Mouse (Mus musculus): ENCODE results near the gene Dctn2. TPM values are rescaled to one million over a fixed set of nuclear protein-coding genes. Genes with fewer than 3 reads are reported as not detected.

Gene Dctn2
- total and polyA plus RNA-seq, 3 experiments = 240 to 297 TPM; not detected in 1

GRCm38 (mm10) chr10:127216456-127216855, 49.7 kb upstream of the Dctn2 start:
- no peak for DNase-seq (ENCODE audit: low read depth, low spot score)
- no peak for TF ChIP-seq UBTF (IDR thresholded peaks at IDR 0.05; ENCODE audit: borderline replicate concordance, insufficient read depth, low read depth, low read length)
- TF ChIP-seq ETS1 (IDR thresholded peaks at IDR 0.05; ENCODE audit: low read depth, low read length) = no peak
- Histone ChIP-seq H3K27ac (ENCODE audit: control insufficient read depth, low read depth, low read length) (no peak overlapping the region), H3K9me3 (replicated peaks; ENCODE audit: insufficient read depth, low read length) (no peaks in the 10 kb centered on the region), H3K9ac (ENCODE audit: control insufficient read depth, low read depth, low read length, poor library complexity, severe bottlenecking) (no peak overlapping the region), H3K4me3 (ENCODE audit: control insufficient read depth in 1 of 2, insufficient read depth in 1 of 2, low read depth in 2 of 2, low read length in 2 of 2) (no peak overlapping the region), H3K27me3 (ENCODE audit: control insufficient read depth in 1 of 2, insufficient read depth in 2 of 2, low read length in 2 of 2) (no peaks in the 10 kb centered on the region), H3K36me3 (ENCODE audit: control insufficient read depth in 1 of 2, insufficient read depth in 2 of 2, low read length in 2 of 2) (peaks cover 0 to 2% of the 10 kb centered on the region in 2 experiments; a peak in 1 of 4 replicates), H3K79me2 (ENCODE audit: control insufficient read depth, insufficient read depth, low read length, poor library complexity) (peaks cover 1% of the 10 kb centered on the region; the same call in 1 of the 2 replicates), H3K4me1 (ENCODE audit: control insufficient read depth in 1 of 2, insufficient read depth in 2 of 2, low read length in 2 of 2) (peaks cover 0 to 9% of the 10 kb centered on the region in 2 experiments; a peak in 1 of 4 replicates)

- no peaks in the 10 kb centered on the region for H3K9me3 ChIP-seq (replicated peaks; ENCODE audit: insufficient read depth, low read length)
- no peak overlapping the region for H3K27ac ChIP-seq (ENCODE audit: control insufficient read depth, low read depth, low read length)
- no peaks in the 10 kb centered on the region for H3K79me2 ChIP-seq (ENCODE audit: control insufficient read depth, insufficient read depth, low read length, poor library complexity)
- no peak overlapping the region for H3K9ac ChIP-seq (ENCODE audit: control insufficient read depth, low read depth, low read length, poor library complexity, severe bottlenecking)
- TF ChIP-seq TCF12 (IDR thresholded peaks at IDR 0.05; ENCODE audit: low read depth, low read length) (no peak), MYB (IDR thresholded peaks at IDR 0.05; ENCODE audit: low read depth, low read length) (no peak), EP300 (IDR thresholded peaks at IDR 0.05; ENCODE audit: low read depth in 1 of 2, low read length in 2 of 2) (no peak), UBTF (IDR thresholded peaks at IDR 0.05; ENCODE audit: borderline replicate concordance, insufficient read depth, low read depth, low read length) (no peak), MYC (IDR thresholded peaks at IDR 0.05; ENCODE audit: low read depth, low read length) (no peak), NELFE (IDR thresholded peaks at IDR 0.05; ENCODE audit: low read depth, low read length) (no peak), POLR2A (IDR thresholded peaks at IDR 0.05; ENCODE audit: control insufficient read depth in 1 of 2, insufficient read depth in 1 of 2, low read depth in 1 of 2, low read length in 2 of 2, poor library complexity in 1 of 2) (no peak)
- H3K4me1 ChIP-seq (ENCODE audit: control insufficient read depth in 1 of 2, insufficient read depth in 2 of 2, low read length in 2 of 2) = 0 out of 4 replicates have a peak, but pooled peaks cover 0 to 6% of the 10 kb centered on the region in 2 experiments
- no peaks in the 10 kb centered on the region for H3K27me3 ChIP-seq (ENCODE audit: control insufficient read depth in 1 of 2, insufficient read depth in 2 of 2, low read length in 2 of 2)
- no peaks in the 10 kb centered on the region; a peak in 1 of 4 replicates for H3K36me3 ChIP-seq (ENCODE audit: control insufficient read depth in 1 of 2, insufficient read depth in 2 of 2, low read length in 2 of 2)
- H3K4me3 ChIP-seq (ENCODE audit: control insufficient read depth in 1 of 2, insufficient read depth in 1 of 2, low read depth in 2 of 2, low read length in 2 of 2) = no peak overlapping the region
- DNase-seq (ENCODE audit: low read depth, low spot score) = no peak
These were observed 49.0 kb upstream of the Dctn2 start for GRCm38 (mm10) chr10:127217177-127217576.

GRCm38 (mm10) chr10:127218339-127218738, 47.8 kb upstream of the Dctn2 start:
- H3K9ac ChIP-seq (ENCODE audit: control insufficient read depth, low read depth, low read length, poor library complexity, severe bottlenecking) = no peak overlapping the region

More at GRCm38 (mm10) chr10:127218339-127218738, 47.8 kb upstream of the Dctn2 start:
- no peak overlapping the region for H3K4me3 ChIP-seq (ENCODE audit: control insufficient read depth in 1 of 2, insufficient read depth in 1 of 2, low read depth in 2 of 2, low read length in 2 of 2)
- DNase-seq (ENCODE audit: low read depth, low spot score) = no peak
- H3K27ac ChIP-seq (ENCODE audit: control insufficient read depth, low read depth, low read length) = no peak overlapping the region
- H3K27me3 ChIP-seq (ENCODE audit: control insufficient read depth in 1 of 2, insufficient read depth in 2 of 2, low read length in 2 of 2) = no peaks in the 10 kb centered on the region
- H3K9me3 ChIP-seq (replicated peaks; ENCODE audit: insufficient read depth, low read length) = no peaks in the 10 kb centered on the region
- no peak for TF ChIP-seq JUND (IDR thresholded peaks at IDR 0.05; ENCODE audit: low read depth, low read length)
- no peak for TF ChIP-seq RCOR1 (IDR thresholded peaks at IDR 0.05; ENCODE audit: low read depth, low read length)
- TF ChIP-seq GABPA (IDR thresholded peaks at IDR 0.05; ENCODE audit: low read depth, low read length) = no peak
- no peak for TF ChIP-seq HCFC1 (IDR thresholded peaks at IDR 0.05; ENCODE audit: low read depth, low read length)
- no peak for TF ChIP-seq MAZ (IDR thresholded peaks at IDR 0.05; ENCODE audit: low read depth, low read length)
- TF ChIP-seq CHD2 (IDR thresholded peaks at IDR 0.05; ENCODE audit: low read length) = no peak
- TF ChIP-seq KAT2A (conservative IDR thresholded peaks at IDR 0.05; ENCODE audit: low read depth, low read length) = no peak
- TF ChIP-seq SMC3 (IDR thresholded peaks at IDR 0.05; ENCODE audit: low read depth, low read length) = no peak
- no peak for TF ChIP-seq POLR2AphosphoS2 (IDR thresholded peaks at IDR 0.05; ENCODE audit: low read length)
- TF ChIP-seq USF2 (IDR thresholded peaks at IDR 0.05; ENCODE audit: borderline replicate concordance in 1 of 2, insufficient read depth in 1 of 2, low read depth in 1 of 2, low read length in 2 of 2) = no peak
- TF ChIP-seq GATA1 (IDR thresholded peaks at IDR 0.05; ENCODE audit: low read depth, low read length) = no peak
- TF ChIP-seq MAFK (IDR thresholded peaks at IDR 0.05; ENCODE audit: borderline replicate concordance, low read depth, low read length) = no peak
- TF ChIP-seq BHLHE40 (IDR thresholded peaks at IDR 0.05; ENCODE audit: borderline replicate concordance, low read depth, low read length) = no peak
- TF ChIP-seq ZNF384 (IDR thresholded peaks at IDR 0.05; ENCODE audit: low read depth, low read length) = no peak
- no peak for TF ChIP-seq NELFE (IDR thresholded peaks at IDR 0.05; ENCODE audit: low read depth, low read length)
- TF ChIP-seq ZKSCAN1 (IDR thresholded peaks at IDR 0.05; ENCODE audit: low read depth, low read length) = no peak
- no peak for TF ChIP-seq TBP (IDR thresholded peaks at IDR 0.05; ENCODE audit: low read depth, low read length)
- no peaks in the 10 kb centered on the region; a peak in 1 of 4 replicates for H3K36me3 ChIP-seq (ENCODE audit: control insufficient read depth in 1 of 2, insufficient read depth in 2 of 2, low read length in 2 of 2)
- no peaks in the 10 kb centered on the region for H3K79me2 ChIP-seq (ENCODE audit: control insufficient read depth, insufficient read depth, low read length, poor library complexity)
- H3K4me1 ChIP-seq (ENCODE audit: control insufficient read depth in 1 of 2, insufficient read depth in 2 of 2, low read length in 2 of 2) = 0 out of 4 replicates have a peak, but pooled peaks cover 0 to 6% of the 10 kb centered on the region in 2 experiments

Measured in MEL (cell line).